Mouse (Mus musculus) bone marrow macrophage, adult 2 months (primary cell): Measurements from ENCODE around the gene Atcay.

ENCODE experiments used
- CTCF ChIP-seq: IDR thresholded peaks from 2 replicates; pipeline ENCODE4 v1.5.1; 2012; ENCODE audit warnings: low read depth, mild to moderate bottlenecking, low read length, moderate library complexity
- POLR2A ChIP-seq: IDR thresholded peaks from 2 replicates; pipeline ENCODE4 v1.6.1; 2012; ENCODE audit warnings: mild to moderate bottlenecking, low read depth, low read length, borderline replicate concordance

DNA sequence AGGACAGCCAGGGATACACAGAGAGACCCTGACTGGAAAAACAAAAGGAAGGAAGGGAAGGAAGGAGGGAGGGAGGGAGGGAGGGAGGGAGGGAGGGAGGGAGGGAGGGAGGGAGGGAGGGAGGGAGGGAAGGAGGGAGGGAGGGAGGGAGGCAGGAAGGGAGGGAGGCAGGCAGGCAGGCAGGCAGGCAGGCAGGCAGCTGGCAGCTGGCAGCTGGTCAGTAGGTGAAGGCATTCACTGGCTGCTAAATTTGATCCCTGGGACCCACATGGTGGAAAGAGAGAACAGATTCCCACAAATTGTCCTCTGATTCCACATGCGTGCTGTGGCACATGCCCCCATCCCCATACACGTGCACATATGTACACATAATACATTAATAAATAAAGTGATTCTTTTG is 8.0 kb upstream of the Atcay start:
- no peak for TF ChIP-seq CTCF
- TF ChIP-seq POLR2A, result no peak
